Mouse (Mus musculus) thymus, adult 2 months (tissue): Measurements from ENCODE around the gene Hspbap1.

Experiments
- CTCF ChIP-seq: fragments of 200-500 bp; IDR thresholded peaks from 2 replicates; pipeline ENCODE4 v1.5.1; 2012; ENCODE audit warnings: mild to moderate bottlenecking, control low read depth, low read length, moderate library complexity, borderline replicate concordance; ENCODE audit not compliant: control insufficient read depth, poor library complexity, insufficient read depth; ENCODE audit errors: extremely low read depth
- POLR2A ChIP-seq: fragments of 200-500 bp; IDR thresholded peaks from 2 replicates; pipeline ENCODE4 v1.6.1; 2012; ENCODE audit warnings: mild to moderate bottlenecking, low read length, control low read depth, moderate library complexity; ENCODE audit not compliant: control insufficient read depth, poor library complexity, insufficient read depth; ENCODE audit errors: extremely low read depth

DNA sequence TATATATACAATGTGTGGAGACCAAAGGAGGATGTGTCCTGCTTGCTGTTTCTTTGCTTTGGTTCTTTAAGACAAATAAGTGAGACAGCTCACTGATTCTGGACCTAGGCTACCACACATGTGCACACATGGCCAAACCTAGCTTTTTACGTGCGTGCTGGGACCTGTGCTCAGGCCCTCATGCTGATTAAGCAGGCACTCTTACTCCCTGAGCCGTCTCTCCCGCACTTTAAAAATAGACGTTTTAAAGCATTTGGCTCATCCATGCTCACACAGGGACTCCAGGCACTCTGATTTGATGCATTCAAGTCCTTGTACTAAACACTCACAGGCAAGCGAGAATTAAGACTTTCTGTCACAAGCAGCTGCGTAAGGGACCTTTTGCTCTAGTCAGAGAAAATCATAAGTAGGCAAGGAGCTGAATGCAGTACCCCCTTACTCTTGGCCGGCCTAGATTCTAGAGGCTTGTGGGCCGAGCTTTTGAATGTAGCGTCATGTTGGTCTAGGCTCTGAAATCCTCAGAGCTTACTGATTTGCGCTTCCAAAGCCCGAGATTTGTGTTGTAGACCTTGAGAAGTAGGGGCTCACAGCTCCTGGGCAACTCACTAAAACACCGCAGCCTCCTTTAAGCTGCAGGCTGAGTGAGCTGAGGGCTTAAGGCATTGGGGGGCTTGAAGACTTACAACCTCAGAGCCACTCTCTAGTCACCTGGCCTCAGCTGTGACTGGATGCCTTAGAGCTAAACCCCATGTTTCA, 12.5 kb downstream of the Hspbap1 start:
- no peak for TF ChIP-seq CTCF
- TF ChIP-seq POLR2A = no peak
